Mouse (Mus musculus): ENCODE measurements around the gene Hnrnpa3.
"Not testable (repeated sequence)": the region's sequence is repeated elsewhere in the genome, so short reads cannot be mapped to it uniquely, and the experiment has no call there.

Hnrnpa3 gene

GRCm38 (mm10) chr2:75631421-75631820 lies 27.6 kb upstream of the Hnrnpa3 start:
- Histone ChIP-seq H3K27me3 (ENCODE audit: control insufficient read depth, insufficient read depth, low read length, poor library complexity, severe bottlenecking) (no peaks in the 10 kb centered on the region), H3K36me3 (ENCODE audit: control insufficient read depth, insufficient read depth, low read length, poor library complexity, severe bottlenecking) (no peaks in the 10 kb centered on the region)
- no peak for DNase-seq (ENCODE audit: low read depth, low spot score)

DNA sequence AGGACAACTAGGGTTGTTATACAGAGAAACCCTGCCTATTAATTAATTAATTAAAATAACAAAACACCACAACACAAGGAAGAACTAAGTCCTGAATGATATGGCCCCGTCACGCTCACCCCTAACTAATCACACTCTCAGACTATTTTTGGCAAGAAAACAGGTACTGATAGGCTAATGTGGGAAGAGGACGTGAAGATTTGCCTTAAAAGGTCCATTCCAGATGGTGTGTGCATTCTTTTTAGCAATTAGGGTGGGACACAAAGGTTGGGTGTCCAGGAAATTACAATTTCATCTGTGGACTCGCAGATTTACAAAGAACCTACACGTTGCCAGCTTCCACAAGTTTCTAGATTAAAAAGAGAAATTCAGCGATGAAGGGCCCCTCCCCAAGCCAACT lies 27.0 kb upstream of the Hnrnpa3 start:
- Histone ChIP-seq H3K27me3 (ENCODE audit: control insufficient read depth, insufficient read depth, low read length, poor library complexity, severe bottlenecking) (no peaks in the 10 kb centered on the region), H3K36me3 (ENCODE audit: control insufficient read depth, insufficient read depth, low read length, poor library complexity, severe bottlenecking) (no peaks in the 10 kb centered on the region)
- no peak for DNase-seq (ENCODE audit: low read depth, low spot score)

GRCm38 (mm10) chr2:75632721-75633181 lies 26.3 kb upstream of the Hnrnpa3 start:
- Histone ChIP-seq H3K27me3 (ENCODE audit: control insufficient read depth, insufficient read depth, low read length, poor library complexity, severe bottlenecking) (no peaks in the 10 kb centered on the region), H3K36me3 (ENCODE audit: control insufficient read depth, insufficient read depth, low read length, poor library complexity, severe bottlenecking) (no peaks in the 10 kb centered on the region)
- DNase-seq (ENCODE audit: low read depth, low spot score) = no peak

- Histone ChIP-seq H3K36me3 (ENCODE audit: control insufficient read depth, insufficient read depth, low read length, poor library complexity, severe bottlenecking) (no peaks in the 10 kb centered on the region), H3K27me3 (ENCODE audit: control insufficient read depth, insufficient read depth, low read length, poor library complexity, severe bottlenecking) (no peaks in the 10 kb centered on the region)
- DNase-seq (ENCODE audit: low read depth, low spot score) = no peak
Measured at GRCm38 (mm10) chr2:75633381-75633780, 25.7 kb upstream of the Hnrnpa3 start.

- DNase-seq (ENCODE audit: low read depth, low spot score) = peak; percentile 28
- H3K36me3 ChIP-seq (ENCODE audit: control insufficient read depth, insufficient read depth, low read length, poor library complexity, severe bottlenecking) = no peaks in the 10 kb centered on the region
- no peaks in the 10 kb centered on the region for H3K27me3 ChIP-seq (ENCODE audit: control insufficient read depth, insufficient read depth, low read length, poor library complexity, severe bottlenecking)
Measured at GRCm38 (mm10) chr2:75633784-75634183, 25.3 kb upstream of the Hnrnpa3 start.

- not testable (repeated sequence) for H3K36me3 ChIP-seq (ENCODE audit: control insufficient read depth, insufficient read depth, low read length, poor library complexity, severe bottlenecking); DNase-seq (ENCODE audit: low read depth, low spot score); H3K27me3 ChIP-seq (ENCODE audit: control insufficient read depth, insufficient read depth, low read length, poor library complexity, severe bottlenecking)
Measured at GRCm38 (mm10) chr2:75634431-75634830, 24.6 kb upstream of the Hnrnpa3 start.

GRCm38 (mm10) chr2:75636261-75637054 lies 22.6 kb upstream of the Hnrnpa3 start:
- peak; percentile 73 for DNase-seq (ENCODE audit: low read depth, low spot score)
- Histone ChIP-seq H3K36me3 (ENCODE audit: control insufficient read depth, insufficient read depth, low read length, poor library complexity, severe bottlenecking) (no peaks in the 10 kb centered on the region), H3K27me3 (ENCODE audit: control insufficient read depth, insufficient read depth, low read length, poor library complexity, severe bottlenecking) (no peaks in the 10 kb centered on the region)

- H3K36me3 ChIP-seq (ENCODE audit: control insufficient read depth, insufficient read depth, low read length, poor library complexity, severe bottlenecking); H3K27me3 ChIP-seq (ENCODE audit: control insufficient read depth, insufficient read depth, low read length, poor library complexity, severe bottlenecking); DNase-seq (ENCODE audit: low read depth, low spot score): not testable (repeated sequence)
Measured at GRCm38 (mm10) chr2:75637055-75637304, 22.1 kb upstream of the Hnrnpa3 start.

DNA sequence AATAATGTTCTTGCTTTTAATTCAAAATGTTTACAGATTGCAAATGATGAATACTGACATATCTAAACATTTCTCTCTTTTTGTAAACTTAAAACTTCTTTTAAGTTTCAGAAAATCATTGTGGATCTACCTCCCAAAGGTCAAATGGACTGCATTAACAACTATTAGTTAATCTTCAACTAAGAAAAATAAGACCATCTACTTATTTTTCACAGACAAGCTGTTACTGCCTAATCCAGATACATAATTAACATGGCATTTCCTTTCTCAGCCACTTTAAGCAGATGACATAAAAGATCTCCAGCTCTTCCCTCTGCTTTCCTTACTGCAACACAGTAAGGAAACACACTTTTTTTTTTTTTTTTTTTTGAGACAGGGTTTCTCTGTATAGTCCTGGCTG lies 21.7 kb upstream of the Hnrnpa3 start:
- no peaks in the 10 kb centered on the region for H3K36me3 ChIP-seq (ENCODE audit: control insufficient read depth, insufficient read depth, low read length, poor library complexity, severe bottlenecking)
- no peaks in the 10 kb centered on the region for H3K27me3 ChIP-seq (ENCODE audit: control insufficient read depth, insufficient read depth, low read length, poor library complexity, severe bottlenecking)
- DNase-seq (ENCODE audit: low read depth, low spot score) = no peak

DNA sequence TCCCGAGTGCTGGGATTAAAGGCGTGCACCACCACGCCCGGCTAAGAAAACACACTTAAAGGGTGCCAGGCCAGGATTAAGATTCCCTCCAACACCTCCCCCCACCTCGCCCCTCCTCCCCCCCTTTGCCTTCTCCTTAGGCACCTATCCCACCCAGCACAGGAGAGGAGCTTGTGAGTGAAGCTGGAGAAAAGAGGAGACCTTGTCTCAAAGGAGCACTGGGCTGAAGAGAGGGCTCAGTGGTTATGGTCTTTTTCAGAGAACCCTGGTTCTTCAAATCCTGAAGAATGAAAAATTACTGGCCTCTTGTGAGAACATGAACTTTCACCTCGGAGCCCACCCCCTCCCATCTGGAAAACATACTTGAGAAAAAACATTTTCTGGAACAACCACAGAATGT lies 21.2 kb upstream of the Hnrnpa3 start:
- H3K27me3 ChIP-seq (ENCODE audit: control insufficient read depth, insufficient read depth, low read length, poor library complexity, severe bottlenecking); DNase-seq (ENCODE audit: low read depth, low spot score); H3K36me3 ChIP-seq (ENCODE audit: control insufficient read depth, insufficient read depth, low read length, poor library complexity, severe bottlenecking): not testable (repeated sequence)

DNA sequence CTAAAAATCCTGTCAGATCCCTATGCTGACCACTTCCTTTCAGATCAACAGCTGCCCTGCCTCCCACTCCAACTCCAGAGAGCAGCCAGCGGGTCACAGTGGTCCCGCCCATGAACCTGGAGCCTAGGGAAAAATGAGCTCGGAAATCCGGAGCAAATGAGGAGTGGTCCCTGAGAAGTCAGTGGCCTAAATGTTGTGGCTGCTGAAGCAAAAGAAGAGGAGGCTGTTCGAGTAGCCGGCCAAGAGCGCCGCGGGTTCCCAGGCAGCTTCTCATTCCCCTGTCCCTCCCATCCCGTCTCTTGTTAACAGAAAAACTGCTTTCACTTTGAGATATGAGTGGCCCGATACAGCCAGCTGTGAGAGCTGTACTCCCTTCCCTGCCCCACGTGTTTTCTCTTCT lies 19.5 kb upstream of the Hnrnpa3 start:
- H3K27me3 ChIP-seq (ENCODE audit: control insufficient read depth, insufficient read depth, low read length, poor library complexity, severe bottlenecking); H3K36me3 ChIP-seq (ENCODE audit: control insufficient read depth, insufficient read depth, low read length, poor library complexity, severe bottlenecking); DNase-seq (ENCODE audit: low read depth, low spot score): not testable (repeated sequence)

GRCm38 (mm10) chr2:75642312-75642711 lies 16.7 kb upstream of the Hnrnpa3 start:
- DNase-seq (ENCODE audit: low read depth, low spot score); H3K27me3 ChIP-seq (ENCODE audit: control insufficient read depth, insufficient read depth, low read length, poor library complexity, severe bottlenecking); H3K36me3 ChIP-seq (ENCODE audit: control insufficient read depth, insufficient read depth, low read length, poor library complexity, severe bottlenecking): not testable (repeated sequence)

GRCm38 (mm10) chr2:75642795-75643550 lies 16.1 kb upstream of the Hnrnpa3 start:
- Histone ChIP-seq H3K36me3 (ENCODE audit: control insufficient read depth, insufficient read depth, low read length, poor library complexity, severe bottlenecking) (no peaks in the 10 kb centered on the region), H3K27me3 (ENCODE audit: control insufficient read depth, insufficient read depth, low read length, poor library complexity, severe bottlenecking) (no peaks in the 10 kb centered on the region)
- DNase-seq (ENCODE audit: low read depth, low spot score) = no peak

- Histone ChIP-seq H3K36me3 (ENCODE audit: control insufficient read depth, insufficient read depth, low read length, poor library complexity, severe bottlenecking) (no peaks in the 10 kb centered on the region), H3K27me3 (ENCODE audit: control insufficient read depth, insufficient read depth, low read length, poor library complexity, severe bottlenecking) (no peaks in the 10 kb centered on the region)
- no peak for DNase-seq (ENCODE audit: low read depth, low spot score)
Measured at GRCm38 (mm10) chr2:75643950-75644349, 15.1 kb upstream of the Hnrnpa3 start.

- H3K27me3 ChIP-seq (ENCODE audit: control insufficient read depth, insufficient read depth, low read length, poor library complexity, severe bottlenecking) = no peaks in the 10 kb centered on the region
- DNase-seq (ENCODE audit: low read depth, low spot score) = no peak
- no peaks in the 10 kb centered on the region for H3K36me3 ChIP-seq (ENCODE audit: control insufficient read depth, insufficient read depth, low read length, poor library complexity, severe bottlenecking)
Measured at GRCm38 (mm10) chr2:75645251-75645650, 13.8 kb upstream of the Hnrnpa3 start.

Measured in splenic B cell, adult 2 months (primary cell).